Mouse (Mus musculus) ES-Bruce4 (cell line): ENCODE measurements around the gene Ppie.

Experiments used
- CTCF ChIP-seq: IDR thresholded peaks from one replicate; pipeline ENCODE4 v1.8.1; 2011; ENCODE audit warnings: low read depth, low read length
- POLR2A ChIP-seq: IDR thresholded peaks from one replicate; pipeline ENCODE4 v1.8.1; 2011; ENCODE audit warnings: low read length; ENCODE audit not compliant: insufficient read depth

DNA sequence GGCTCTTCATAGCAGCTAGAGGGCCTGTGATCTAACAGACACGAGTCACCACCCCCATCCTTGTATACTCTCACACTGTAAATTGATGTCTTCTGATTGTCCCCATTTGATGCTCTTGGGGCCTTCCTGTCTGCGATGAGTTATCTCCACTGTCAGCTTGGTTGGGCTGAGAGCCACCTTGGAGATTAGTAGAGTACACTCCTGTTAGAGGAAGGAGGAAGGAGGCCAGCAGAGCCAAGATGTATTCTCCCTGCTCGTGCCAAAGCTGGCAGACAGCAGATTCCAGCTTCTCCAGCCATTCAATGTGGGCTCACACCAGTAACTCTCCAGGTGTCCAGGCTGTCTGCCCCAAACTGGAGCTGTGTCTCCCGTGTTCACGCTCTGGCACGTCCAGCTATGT is 20.8 kb upstream of the Ppie start:
- TF ChIP-seq POLR2A (no peak), CTCF (no peak)
